Mouse (Mus musculus): ENCODE measurements around the gene Cped1. TPM values are rescaled to one million over a fixed set of nuclear protein-coding genes. Genes with fewer than 3 reads are reported as not detected.

Gene Cped1
- polyA plus RNA-seq, 1 experiment from 2014 or later: 42.0 TPM

DNA sequence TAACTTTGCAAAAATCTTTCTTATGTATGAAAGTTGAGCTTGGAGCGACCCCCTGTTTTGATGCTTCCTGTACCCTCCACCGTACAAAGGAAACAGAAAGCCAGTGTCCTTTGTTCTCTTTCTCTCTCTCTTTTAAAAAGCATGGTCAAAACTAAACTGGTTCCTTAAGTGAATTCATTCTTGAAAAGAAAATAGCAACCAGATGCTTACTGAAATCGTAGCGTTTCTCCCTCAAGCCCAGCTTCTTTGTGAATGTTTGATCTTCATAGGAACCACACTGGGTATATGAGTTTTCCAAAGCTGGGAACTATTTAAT, 40.6 kb downstream of the Cped1 start:
- Histone ChIP-seq H3K27me3 (ENCODE audit: insufficient read depth, low read length) (no peaks in the 10 kb centered on the region), H3K4me2 (peak overlapping the region; percentile 44), H3K36me3 (ENCODE audit: insufficient read depth) (no peaks in the 10 kb centered on the region), H3K4me3 (ENCODE audit: low read depth, low read length) (0 out of 2 replicates have a peak overlapping the region, but pooled peaks have one; percentile 2), H3K27ac (ENCODE audit: low read depth) (peak overlapping the region; percentile 71; the same call in 1 of the 2 replicates), H3K9ac (no peak overlapping the region), H3K4me1 (ENCODE audit: insufficient read depth) (no peaks in the 10 kb centered on the region), H3K9me3 (ENCODE audit: low read depth, low read length) (no peaks in the 10 kb centered on the region)
- DNase-seq (peak; percentile 37), ATAC-seq (ENCODE audit: insufficient read depth) (no peak)
- 28% methylated on average over 4 of the region's 4 CpGs for WGBS
- TF ChIP-seq CTCF (IDR thresholded peaks at IDR 0.05; ENCODE audit: low read depth): no peak

DNA sequence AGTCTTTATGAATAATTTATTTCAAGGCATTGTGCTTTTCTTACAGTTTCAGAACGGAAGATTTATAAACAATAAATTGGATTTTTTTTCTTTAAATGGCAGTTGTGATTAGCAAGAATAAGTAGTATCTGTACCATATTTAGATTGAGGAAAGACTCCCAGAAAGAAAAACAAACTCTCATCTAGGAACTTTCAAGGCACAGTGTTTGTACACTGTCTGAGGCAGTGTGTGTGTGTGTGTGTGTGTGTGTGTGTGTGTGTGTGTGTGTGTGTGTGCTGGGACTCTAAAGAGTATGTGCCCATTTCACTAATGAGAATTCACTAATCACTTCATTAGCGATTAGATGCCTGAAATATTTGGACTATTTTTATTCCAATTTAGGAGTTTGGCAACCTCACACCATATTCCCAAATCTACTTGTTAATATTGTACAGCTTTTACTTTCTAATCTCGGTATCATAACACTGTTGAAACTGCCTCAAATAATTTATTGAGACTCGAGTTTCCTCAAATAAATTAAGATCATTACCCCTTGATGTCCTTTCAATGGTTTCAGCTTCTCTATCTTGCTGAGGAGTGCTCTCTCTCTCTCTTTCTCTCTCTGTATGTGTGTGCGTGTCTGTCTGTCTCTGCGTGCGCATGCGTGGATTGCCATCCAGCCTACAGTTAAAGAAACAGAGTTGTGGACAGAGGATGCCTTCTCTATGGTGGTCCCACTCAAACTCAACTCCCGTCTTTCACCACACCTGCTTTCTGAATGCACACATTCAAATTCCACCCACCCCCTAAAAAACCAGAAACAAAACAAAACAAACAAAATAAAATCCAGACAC, 41.3 kb downstream of the Cped1 start:
- Histone ChIP-seq H3K27ac (ENCODE audit: low read depth) (no peak overlapping the region; the same call in 1 of the 2 replicates), H3K27me3 (ENCODE audit: insufficient read depth, low read length) (no peaks in the 10 kb centered on the region), H3K9ac (no peak overlapping the region), H3K36me3 (ENCODE audit: insufficient read depth) (no peaks in the 10 kb centered on the region), H3K4me3 (ENCODE audit: low read depth, low read length) (no peak overlapping the region), H3K4me2 (no peak overlapping the region), H3K4me1 (ENCODE audit: insufficient read depth) (no peaks in the 10 kb centered on the region), H3K9me3 (ENCODE audit: low read depth, low read length) (no peaks in the 10 kb centered on the region)
- DNase-seq (no peak), ATAC-seq (ENCODE audit: insufficient read depth) (peak; percentile 28; the same call in 1 of the 2 replicates)
- no peak for TF ChIP-seq CTCF (IDR thresholded peaks at IDR 0.05; ENCODE audit: low read depth)
- WGBS: 63% methylated on average over 9 of the region's 9 CpGs

DNA sequence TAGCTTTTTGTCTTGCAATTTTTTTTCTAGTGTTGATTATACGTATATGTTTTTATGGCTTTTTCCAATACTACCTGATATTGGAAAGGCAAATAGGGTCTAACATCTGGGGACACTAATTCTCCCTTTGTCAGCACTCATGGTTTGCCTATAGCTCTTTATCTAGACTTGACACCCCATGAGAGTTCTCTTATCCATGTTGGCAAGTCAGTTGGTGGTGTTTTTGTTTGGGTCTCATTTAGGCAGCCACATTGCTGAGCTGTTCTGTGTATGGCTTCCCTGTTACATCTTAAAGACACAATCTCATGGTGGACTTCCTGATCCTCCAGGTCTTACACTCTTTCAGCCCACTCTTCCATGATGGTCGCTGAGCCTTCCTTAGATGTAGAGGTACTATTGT, 42.1 kb downstream of the Cped1 start:
- Histone ChIP-seq H3K4me3 (ENCODE audit: low read depth, low read length) (no peak overlapping the region), H3K4me2 (no peak overlapping the region), H3K9me3 (ENCODE audit: low read depth, low read length) (no peaks in the 10 kb centered on the region), H3K27me3 (ENCODE audit: insufficient read depth, low read length) (no peaks in the 10 kb centered on the region), H3K9ac (no peak overlapping the region), H3K27ac (ENCODE audit: low read depth) (no peak overlapping the region), H3K36me3 (ENCODE audit: insufficient read depth) (no peaks in the 10 kb centered on the region), H3K4me1 (ENCODE audit: insufficient read depth) (no peaks in the 10 kb centered on the region)
- no peak for ATAC-seq (ENCODE audit: insufficient read depth)
- DNase-seq: no peak
- no peak for TF ChIP-seq CTCF (IDR thresholded peaks at IDR 0.05; ENCODE audit: low read depth)
- 92% methylated on average over 2 of the region's 2 CpGs for WGBS

DNA sequence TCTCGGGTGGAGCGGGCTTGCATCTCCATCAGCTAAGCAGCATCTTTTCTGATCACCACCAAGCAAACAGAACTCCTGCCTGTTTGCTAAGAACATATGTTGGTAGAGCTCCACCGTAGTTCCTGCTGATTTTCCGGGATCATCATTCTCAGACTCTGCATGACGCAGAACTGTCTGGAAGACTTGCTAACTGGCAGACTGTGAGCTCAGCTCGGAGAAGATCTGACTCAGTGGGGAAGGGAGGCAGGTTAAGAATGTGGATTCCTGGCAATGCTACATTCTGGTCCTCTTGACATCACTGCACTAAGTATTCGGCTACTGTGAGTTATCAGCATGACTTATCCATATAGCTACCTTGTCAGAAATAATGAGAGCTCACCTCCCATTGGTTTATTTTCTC, 44.7 kb downstream of the Cped1 start:
- 70% methylated on average over 7 of the region's 7 CpGs for WGBS
- no peak overlapping the region for H3K9ac ChIP-seq

DNA sequence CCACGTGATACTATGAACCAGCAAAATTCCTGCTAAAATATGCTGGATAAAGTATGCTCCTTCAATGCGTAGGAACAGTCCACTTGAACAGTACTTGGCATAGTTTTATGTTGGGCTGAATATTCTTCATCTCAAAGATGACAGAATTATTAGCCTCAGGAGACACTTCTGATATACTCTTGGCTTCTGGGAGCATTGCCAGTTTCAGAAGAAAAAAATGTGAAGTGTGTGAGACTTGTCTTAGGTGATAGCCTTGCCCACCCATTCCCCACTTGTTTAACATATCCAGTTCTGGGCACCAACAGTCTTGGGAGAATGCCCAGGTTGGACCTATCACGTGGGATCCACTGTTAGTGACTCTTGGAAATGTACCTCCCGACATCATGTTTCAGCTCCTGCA, 47.5 kb downstream of the Cped1 start:
- ATAC-seq (ENCODE audit: insufficient read depth) (peak; percentile 64), DNase-seq (peak; percentile 79)
- Histone ChIP-seq H3K4me3 (ENCODE audit: low read depth, low read length) (no peak overlapping the region), H3K27me3 (ENCODE audit: insufficient read depth, low read length) (no peaks in the 10 kb centered on the region), H3K9me3 (ENCODE audit: low read depth, low read length) (no peaks in the 10 kb centered on the region), H3K9ac (no peak overlapping the region), H3K4me1 (ENCODE audit: insufficient read depth) (peaks cover 3% of the 10 kb centered on the region; the same call in 1 of the 2 replicates), H3K4me2 (no peak overlapping the region), H3K27ac (ENCODE audit: low read depth) (no peak overlapping the region), H3K36me3 (ENCODE audit: insufficient read depth) (no peaks in the 10 kb centered on the region)
- 57% methylated on average over 4 of the region's 4 CpGs for WGBS
- TF ChIP-seq CTCF (IDR thresholded peaks at IDR 0.05; ENCODE audit: low read depth): no peak

More for the DNA sequence above, 44.7 kb downstream of the Cped1 start:
- Histone ChIP-seq H3K9me3 (ENCODE audit: low read depth, low read length) (no peaks in the 10 kb centered on the region), H3K4me2 (no peak overlapping the region), H3K27ac (ENCODE audit: low read depth) (no peak overlapping the region), H3K4me1 (ENCODE audit: insufficient read depth) (peaks cover 3% of the 10 kb centered on the region; the same call in 1 of the 2 replicates), H3K27me3 (ENCODE audit: insufficient read depth, low read length) (no peaks in the 10 kb centered on the region), H3K4me3 (ENCODE audit: low read depth, low read length) (no peak overlapping the region), H3K36me3 (ENCODE audit: insufficient read depth) (no peaks in the 10 kb centered on the region)
- DNase-seq: no peak
- ATAC-seq (ENCODE audit: insufficient read depth): no peak
- no peak for TF ChIP-seq CTCF (IDR thresholded peaks at IDR 0.05; ENCODE audit: low read depth)

DNA sequence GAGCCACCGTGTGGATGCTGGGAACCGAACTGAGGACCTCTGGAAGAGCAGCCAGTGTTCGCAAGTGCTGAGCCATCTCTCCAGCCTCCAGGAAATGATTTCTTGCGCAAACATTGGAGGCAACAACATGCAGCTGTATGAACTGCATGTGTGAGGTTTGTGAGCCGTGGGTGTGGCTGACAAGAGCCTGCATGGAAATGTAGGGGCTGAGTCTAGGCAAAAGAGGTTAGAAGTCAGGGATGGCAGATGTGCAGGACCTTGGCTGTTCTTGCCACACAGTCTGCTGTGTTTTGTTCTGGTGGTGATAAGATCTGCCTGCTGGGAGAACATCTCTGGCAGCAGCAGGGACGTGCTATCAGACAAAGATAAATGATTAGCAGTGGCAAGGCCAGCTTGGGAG, 49.7 kb downstream of the Cped1 start:
- H3K27me3 ChIP-seq (ENCODE audit: insufficient read depth, low read length): no peaks in the 10 kb centered on the region
- H3K4me3 ChIP-seq (ENCODE audit: low read depth, low read length): no peak overlapping the region
- H3K4me1 ChIP-seq (ENCODE audit: insufficient read depth): peaks cover 3% of the 10 kb centered on the region; the same call in 1 of the 2 replicates
- TF ChIP-seq CTCF (IDR thresholded peaks at IDR 0.05; ENCODE audit: low read depth): no peak
- peak overlapping the region; percentile 33; the same call in 1 of the 2 replicates for H3K27ac ChIP-seq (ENCODE audit: low read depth)
- 44% methylated on average over 6 of the region's 6 CpGs for WGBS
- DNase-seq (peak; percentile 77), ATAC-seq (ENCODE audit: insufficient read depth) (peak; percentile 76; the same call in 1 of the 2 replicates)
- no peaks in the 10 kb centered on the region for H3K9me3 ChIP-seq (ENCODE audit: low read depth, low read length)
- H3K4me2 ChIP-seq: no peak overlapping the region
- H3K9ac ChIP-seq: no peak overlapping the region
- no peaks in the 10 kb centered on the region for H3K36me3 ChIP-seq (ENCODE audit: insufficient read depth)

DNA sequence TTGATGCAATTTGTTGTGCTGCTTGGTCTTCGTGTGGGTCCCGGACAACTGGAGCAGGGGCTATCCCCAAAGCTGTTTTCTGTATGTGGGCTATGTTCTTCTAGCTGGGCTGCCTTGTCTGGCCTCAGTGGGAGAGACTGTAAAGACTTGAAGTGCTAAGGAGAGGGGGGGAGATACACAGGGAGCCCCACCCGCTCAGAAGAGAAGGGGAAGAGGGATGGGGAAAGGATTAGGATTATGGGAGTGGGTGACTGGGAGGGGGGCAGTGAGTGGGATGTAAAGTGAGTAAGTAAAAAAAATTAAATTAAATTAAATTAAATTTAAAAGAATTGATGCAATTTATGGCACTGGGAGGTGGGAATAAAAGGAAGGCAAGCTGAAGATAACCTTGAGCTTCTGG, 50.2 kb downstream of the Cped1 start:
- whole genome bisulfite sequencing: 56% methylated on average over 3 of the region's 3 CpGs
- no peaks in the 10 kb centered on the region for H3K27me3 ChIP-seq (ENCODE audit: insufficient read depth, low read length)
- no peak for TF ChIP-seq CTCF (IDR thresholded peaks at IDR 0.05; ENCODE audit: low read depth)
- no peaks in the 10 kb centered on the region for H3K9me3 ChIP-seq (ENCODE audit: low read depth, low read length)
- no peak overlapping the region for H3K4me3 ChIP-seq (ENCODE audit: low read depth, low read length)
- no peak overlapping the region for H3K4me2 ChIP-seq
- H3K9ac ChIP-seq: no peak overlapping the region
- DNase-seq (no peak), ATAC-seq (ENCODE audit: insufficient read depth) (no peak)
- H3K27ac ChIP-seq (ENCODE audit: low read depth): peak overlapping the region; percentile 58; the same call in 1 of the 2 replicates
- H3K36me3 ChIP-seq (ENCODE audit: insufficient read depth): no peaks in the 10 kb centered on the region
- H3K4me1 ChIP-seq (ENCODE audit: insufficient read depth): peaks cover 3% of the 10 kb centered on the region; the same call in 1 of the 2 replicates
